Mouse (Mus musculus) intestine, embryonic 16.5 days (tissue): ENCODE results near the gene Gm2115. TPM values are rescaled to one million over a fixed set of nuclear protein-coding genes. Genes with fewer than 3 reads are reported as not detected.

Source experiments
- ATAC-seq: fragments of 200-750 bp; cut with Nextera tagmentation; 2 replicates; pipeline ENCODE4 v1.8.0; 2017; ENCODE audit warnings: moderate TSS enrichment, moderate library complexity
- H3K27ac ChIP-seq: fragments of 300-500 bp; sonication (generic); 2 replicates; pipeline ENCODE4 v1.5.1; 2014; ENCODE audit warnings: mild to moderate bottlenecking, low read length
- H3K27me3 ChIP-seq: fragments of 300-500 bp; sonication (generic); replicated peaks from 2 replicates; pipeline ENCODE4 v1.6.1; 2014; ENCODE audit warnings: low read length, control low read depth, mixed read lengths; ENCODE audit not compliant: control insufficient read depth, insufficient read depth
- H3K36me3 ChIP-seq: fragments of 300-500 bp; sonication (generic); 2 replicates; pipeline ENCODE4 v1.6.1; 2014; ENCODE audit warnings: low read length, control low read depth; ENCODE audit not compliant: control insufficient read depth, insufficient read depth
- H3K4me1 ChIP-seq: fragments of 300-500 bp; sonication (generic); 2 replicates; pipeline ENCODE4 v1.6.1; 2014; ENCODE audit warnings: low read length, control low read depth, mixed read lengths; ENCODE audit not compliant: control insufficient read depth, insufficient read depth
- H3K4me2 ChIP-seq: fragments of 300-500 bp; sonication (generic); 2 replicates; pipeline ENCODE4 v1.6.1; 2014; ENCODE audit warnings: low read depth, low read length, control low read depth
- H3K4me3 ChIP-seq: fragments of 300-500 bp; sonication (generic); 2 replicates; pipeline ENCODE4 v1.5.1; 2014; ENCODE audit warnings: mild to moderate bottlenecking, low read length
- H3K9ac ChIP-seq: fragments of 300-500 bp; sonication (generic); 2 replicates; pipeline ENCODE4 v1.6.1; 2014; ENCODE audit warnings: low read depth, low read length
- H3K9me3 ChIP-seq: fragments of 300-500 bp; sonication (generic); 2 replicates; pipeline ENCODE4 v1.6.1; 2016; ENCODE audit warnings: low read length, control low read depth; ENCODE audit not compliant: control insufficient read depth
- WGBS: fragments of 180-500 bp; shearing (Covaris S2); extraction: QIAGEN DNeasy Blood & Tissue Kit; methylation state at CpG from one replicate; pipeline ENCODE4 v1.1.7; 2014; 5-methylcytosine and 5-hydroxymethylcytosine counted together
- polyA plus RNA-seq: library from polyadenylated mRNA; unstranded; fragments of >200 nt; fragmentation: Nextera tagmentation; extraction: Ambion mirVana; gene quantifications from 2 replicates; pipeline ENCODE4 v1.2.1, GENCODE M21; 2015

Gm2115 gene
- polyA plus RNA-seq, 1 experiment from 2014 or later = 1.4 TPM

DNA sequence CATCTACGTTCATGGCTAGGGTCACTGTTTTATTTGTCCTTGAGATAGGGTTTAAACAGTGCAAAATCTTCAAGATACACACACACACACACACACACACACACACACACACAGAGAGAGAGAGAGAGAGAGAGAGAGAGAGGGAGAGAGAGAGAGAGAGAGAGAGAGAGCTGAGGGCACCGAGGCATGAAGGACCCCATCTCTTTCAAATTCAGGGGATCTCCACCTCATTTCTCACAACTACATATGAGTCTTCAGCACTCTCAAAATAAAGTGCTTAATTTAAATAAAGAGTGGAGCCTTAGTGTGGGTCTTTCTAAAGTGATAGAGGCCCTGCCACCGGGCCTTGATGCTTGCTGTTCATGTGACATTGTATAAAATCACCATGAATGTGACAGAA is 67.2 kb downstream of the Gm2115 start:
- WGBS = 82% methylated on average over 3 of the region's 3 CpGs
- no peak for ATAC-seq

DNA sequence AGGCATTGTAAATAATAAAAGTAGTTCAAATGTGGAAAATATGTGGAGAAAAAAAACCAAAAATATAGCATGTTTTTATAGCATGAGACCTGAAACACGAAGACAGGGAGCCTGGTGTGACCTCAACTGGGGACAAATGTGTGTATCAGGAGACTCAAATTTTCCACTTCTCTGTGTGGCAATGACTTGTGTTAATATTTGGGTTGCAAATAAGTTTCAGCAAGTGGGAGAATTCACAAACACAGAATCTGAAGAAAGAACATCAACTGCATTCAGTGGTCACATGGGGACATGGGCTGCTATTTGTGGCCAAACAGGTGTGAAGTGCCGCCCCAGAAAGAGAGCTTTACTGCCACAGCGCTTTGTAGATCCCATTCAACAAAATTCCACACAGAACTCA is 67.9 kb downstream of the Gm2115 start:
- no peak overlapping the region for H3K4me3 ChIP-seq
- no peak overlapping the region for H3K9ac ChIP-seq
- no peak overlapping the region for H3K4me2 ChIP-seq
- no peaks in the 10 kb centered on the region for H3K4me1 ChIP-seq
- no peaks in the 10 kb centered on the region for H3K36me3 ChIP-seq
- no peak for ATAC-seq
- 90% methylated on average over 3 of the region's 3 CpGs for WGBS
- no peak overlapping the region for H3K27ac ChIP-seq
- H3K27me3 ChIP-seq = no peaks in the 10 kb centered on the region
- no peaks in the 10 kb centered on the region for H3K9me3 ChIP-seq

More for the DNA sequence above, 67.2 kb downstream of the Gm2115 start:
- no peak overlapping the region for H3K4me3 ChIP-seq
- no peak overlapping the region for H3K27ac ChIP-seq
- H3K9ac ChIP-seq = no peak overlapping the region
- no peaks in the 10 kb centered on the region for H3K9me3 ChIP-seq
- no peaks in the 10 kb centered on the region for H3K4me1 ChIP-seq
- no peaks in the 10 kb centered on the region for H3K36me3 ChIP-seq
- no peak overlapping the region for H3K4me2 ChIP-seq
- no peaks in the 10 kb centered on the region for H3K27me3 ChIP-seq

DNA sequence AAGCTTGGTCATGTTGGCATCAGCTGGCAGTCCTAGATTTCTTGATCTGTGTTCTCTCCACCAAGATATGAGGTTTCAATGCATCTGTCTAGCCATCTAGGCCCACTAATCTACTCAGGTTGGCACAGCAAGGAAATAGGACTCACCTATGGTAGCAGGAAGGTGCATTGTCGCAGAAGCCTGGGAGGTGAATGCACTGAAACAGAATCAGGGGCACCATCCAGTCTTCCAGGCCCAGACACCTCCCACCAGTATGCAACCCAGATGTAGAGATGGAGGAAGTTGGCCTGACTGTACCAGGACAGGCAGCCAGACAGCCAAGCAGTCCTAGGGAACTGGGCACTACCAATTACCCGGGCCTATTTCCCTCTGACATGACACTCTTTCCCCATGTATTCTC is 71.9 kb downstream of the Gm2115 start:
- no peak overlapping the region for H3K9ac ChIP-seq
- H3K4me1 ChIP-seq = 0 out of 2 replicates have a peak, but pooled peaks cover 7% of the 10 kb centered on the region
- WGBS = 84% methylated on average over 2 of the region's 2 CpGs
- no peaks in the 10 kb centered on the region for H3K27me3 ChIP-seq
- H3K27ac ChIP-seq = no peak overlapping the region
- H3K9me3 ChIP-seq = no peaks in the 10 kb centered on the region
- H3K36me3 ChIP-seq = no peaks in the 10 kb centered on the region
- H3K4me3 ChIP-seq = no peak overlapping the region
- no peak overlapping the region for H3K4me2 ChIP-seq
- ATAC-seq = no peak

DNA sequence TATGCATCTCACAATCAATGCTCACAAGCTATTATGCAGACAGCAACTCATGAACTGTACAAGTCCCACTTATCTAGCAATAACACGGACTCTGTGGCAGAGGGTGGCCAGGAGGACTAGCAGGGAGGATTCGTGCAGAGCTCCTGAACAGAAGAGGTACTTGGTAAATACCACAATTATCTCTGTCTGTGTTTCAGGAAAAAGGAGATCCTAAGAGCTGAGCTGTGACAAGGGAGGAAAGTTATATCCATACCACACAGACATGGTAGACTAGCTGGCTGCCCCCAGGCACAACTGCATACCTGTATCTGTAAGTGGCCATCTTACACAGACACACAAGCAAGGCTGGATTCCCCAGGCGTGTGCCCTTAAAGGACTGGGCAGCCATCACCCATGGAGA is 72.6 kb downstream of the Gm2115 start:
- H3K4me2 ChIP-seq = no peak overlapping the region
- no peak overlapping the region for H3K9ac ChIP-seq
- ATAC-seq = no peak
- WGBS = 84% methylated on average over 3 of the region's 3 CpGs
- H3K4me3 ChIP-seq = no peak overlapping the region
- H3K4me1 ChIP-seq = 0 out of 2 replicates have a peak, but pooled peaks cover 7% of the 10 kb centered on the region
- H3K36me3 ChIP-seq = no peaks in the 10 kb centered on the region
- H3K27ac ChIP-seq = no peak overlapping the region
- no peaks in the 10 kb centered on the region for H3K27me3 ChIP-seq
- no peaks in the 10 kb centered on the region for H3K9me3 ChIP-seq

DNA sequence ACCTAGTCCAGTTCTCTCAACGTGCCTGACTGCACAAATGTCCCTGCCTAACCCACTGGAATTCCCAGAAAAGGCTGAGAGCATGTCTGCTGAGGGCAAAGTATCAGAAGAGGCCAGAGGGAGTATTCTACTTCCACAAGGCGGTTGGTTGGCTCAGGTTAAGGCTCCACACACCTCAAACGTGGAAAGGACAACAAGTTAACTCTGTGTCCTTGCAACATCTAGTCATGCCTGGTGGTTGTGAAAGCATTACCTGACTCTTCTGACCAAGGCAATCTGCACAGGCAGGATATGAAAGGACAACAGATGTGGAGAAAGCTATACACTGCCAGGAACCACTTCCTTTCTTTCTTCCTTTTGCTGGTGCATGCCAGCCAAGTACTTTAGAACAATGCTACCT is 75.7 kb downstream of the Gm2115 start:
- no peaks in the 10 kb centered on the region for H3K9me3 ChIP-seq
- 0 out of 2 replicates have a peak, but pooled peaks cover 7% of the 10 kb centered on the region for H3K4me1 ChIP-seq
- WGBS = 55% methylated on average over 3 of the region's 3 CpGs
- H3K27me3 ChIP-seq = no peaks in the 10 kb centered on the region
- H3K36me3 ChIP-seq = no peaks in the 10 kb centered on the region
- peak; percentile 62 for ATAC-seq
- no peak overlapping the region for H3K4me3 ChIP-seq
- H3K9ac ChIP-seq = no peak overlapping the region
- peak overlapping the region; percentile 96; the same call in 1 of the 2 replicates for H3K4me2 ChIP-seq
- peak overlapping the region; percentile 3; the same call in 1 of the 2 replicates for H3K27ac ChIP-seq

DNA sequence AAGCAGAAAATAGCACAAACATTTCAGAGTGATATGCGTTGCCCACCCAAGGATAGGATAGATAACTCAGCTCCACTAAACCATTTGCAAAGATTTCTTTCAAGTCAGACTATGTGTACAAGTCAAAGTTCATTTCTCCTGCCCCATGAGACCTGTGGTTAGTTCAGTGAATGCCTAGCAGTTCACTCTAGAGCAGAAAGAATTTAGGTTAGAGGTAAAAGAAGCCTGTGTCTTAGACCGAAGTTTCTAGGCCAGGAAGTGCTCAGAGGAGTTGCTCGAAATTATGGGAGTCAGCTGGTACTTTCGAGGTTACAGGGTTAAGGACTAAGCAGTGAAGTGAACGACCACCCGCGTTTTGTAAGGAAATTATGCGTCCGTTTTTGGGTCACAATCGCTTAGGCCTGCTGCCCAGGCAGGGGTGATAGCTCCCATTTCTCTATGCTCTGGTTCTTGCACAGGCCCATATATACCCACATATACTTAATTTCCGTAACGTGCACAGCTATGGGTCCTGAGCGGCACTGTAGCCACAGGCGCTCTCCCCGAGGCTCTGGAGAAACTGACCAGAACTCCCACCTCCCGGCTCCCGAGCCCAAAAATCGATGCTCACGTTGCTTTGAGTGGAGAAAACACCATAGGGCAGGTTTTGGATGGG is 76.4 kb downstream of the Gm2115 start:
- Histone ChIP-seq H3K9ac (peak overlapping the region; percentile 62), H3K27ac (peak overlapping the region; percentile 3; the same call in 1 of the 2 replicates), H3K4me1 (0 out of 2 replicates have a peak, but pooled peaks cover 7% of the 10 kb centered on the region), H3K36me3 (no peaks in the 10 kb centered on the region), H3K4me3 (peak overlapping the region; percentile 67), H3K27me3 (no peaks in the 10 kb centered on the region), H3K9me3 (no peaks in the 10 kb centered on the region), H3K4me2 (peak overlapping the region; percentile 96)
- ATAC-seq = peak; percentile 37
- 9% methylated on average over 19 of the region's 19 CpGs for WGBS

DNA sequence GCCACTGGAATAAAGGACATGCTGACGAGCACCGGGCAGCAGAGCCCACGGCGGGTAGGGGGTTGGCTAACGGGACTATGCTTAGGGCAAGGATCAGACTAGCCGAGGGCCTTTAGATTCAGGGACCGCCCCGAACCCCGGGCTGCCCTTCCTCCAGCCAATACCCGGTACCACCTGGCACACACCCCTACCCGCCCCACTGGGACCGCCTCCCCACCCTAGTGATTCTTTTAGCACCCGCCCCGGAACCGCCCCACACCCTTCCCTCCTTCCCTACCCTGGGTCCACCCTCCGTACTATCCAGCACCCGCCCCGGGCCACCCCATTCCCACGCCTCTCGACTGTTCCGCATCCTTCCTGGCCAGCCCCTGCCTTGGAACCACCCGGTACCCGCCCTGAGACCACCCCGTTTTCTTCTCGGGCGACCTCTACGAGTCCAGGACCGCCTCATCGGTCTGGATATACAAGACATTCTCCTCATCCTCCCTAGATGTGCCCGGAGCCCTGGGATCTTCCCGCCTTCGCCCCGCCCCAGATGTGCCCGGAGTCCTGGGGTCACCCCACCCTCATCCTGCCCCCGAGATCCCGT is 77.0 kb downstream of the Gm2115 start:
- H3K9me3 ChIP-seq = no peaks in the 10 kb centered on the region
- H3K4me2 ChIP-seq = peak overlapping the region; percentile 96
- H3K4me3 ChIP-seq = peak overlapping the region; percentile 67
- 1% methylated on average over 35 of the region's 36 CpGs for WGBS
- H3K27ac ChIP-seq = no peak overlapping the region
- H3K27me3 ChIP-seq = no peaks in the 10 kb centered on the region
- peak; percentile 92 for ATAC-seq
- 0 out of 2 replicates have a peak, but pooled peaks cover 7% of the 10 kb centered on the region for H3K4me1 ChIP-seq
- H3K36me3 ChIP-seq = no peaks in the 10 kb centered on the region
- peak overlapping the region; percentile 62 for H3K9ac ChIP-seq

DNA sequence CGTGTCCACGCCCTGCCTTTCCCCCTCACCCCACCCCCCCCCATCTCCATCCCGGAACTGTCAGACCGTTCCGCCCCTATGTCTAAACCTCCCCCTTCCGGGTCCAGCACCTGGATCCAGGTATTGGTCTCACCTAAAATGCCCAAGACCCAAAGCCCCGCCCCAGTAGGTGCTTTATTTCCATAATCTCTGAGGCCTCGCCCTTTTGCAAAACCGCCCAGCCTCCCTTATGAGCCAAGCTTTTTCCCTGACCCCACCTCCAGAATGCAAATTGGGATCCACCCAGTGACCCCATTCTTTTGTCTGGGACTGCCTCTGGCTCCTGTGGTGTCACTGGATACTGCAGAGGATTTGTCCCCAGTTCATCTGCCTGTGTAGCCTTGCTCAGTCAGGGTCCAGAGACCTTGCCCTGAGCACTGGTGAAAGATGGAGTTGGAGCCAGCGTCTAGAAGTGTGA is 77.6 kb downstream of the Gm2115 start, which contains the start of gene Fah:
Gene Fah, minus strand, starts transcription at position 430 of the 457 bp plus-strand sequence.
- no peak; the same call in 1 of the 2 replicates for ATAC-seq
- H3K27ac ChIP-seq = no peak within 1 kb of the TSS
- 4% methylated on average over 10 of the region's 10 CpGs for WGBS
- H3K9ac ChIP-seq = peak within 1 kb of the TSS; percentile 62
- no peaks in the 10 kb centered on the region for H3K36me3 ChIP-seq
- no peaks in the 10 kb centered on the region for H3K9me3 ChIP-seq
- no peaks in the 10 kb centered on the region for H3K27me3 ChIP-seq
- peak within 1 kb of the TSS; percentile 67 for H3K4me3 ChIP-seq
- 0 out of 2 replicates have a peak, but pooled peaks cover 7% of the 10 kb centered on the region for H3K4me1 ChIP-seq
- peak within 1 kb of the TSS; percentile 96 for H3K4me2 ChIP-seq

DNA sequence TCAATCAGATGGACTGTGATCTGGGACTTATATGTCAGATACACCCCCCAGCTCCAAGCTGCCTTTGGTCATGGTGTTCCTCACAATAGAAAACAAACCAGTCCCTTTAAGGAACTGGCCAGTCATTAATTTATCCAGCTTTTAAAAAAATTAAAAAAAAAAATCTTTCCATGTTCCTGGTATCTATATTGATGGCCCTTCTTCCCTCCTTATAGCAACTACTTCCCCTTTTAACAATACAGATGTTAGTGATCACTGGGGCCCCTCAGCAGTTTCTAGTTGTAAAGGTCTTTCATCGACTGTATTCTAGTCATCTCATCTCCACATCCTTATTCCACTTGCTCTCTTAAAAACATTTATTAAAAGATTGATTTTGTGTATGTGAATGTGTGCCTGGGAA is 82.9 kb downstream of the Gm2115 start:
- H3K9ac ChIP-seq = no peak overlapping the region
- ATAC-seq = no peak
- no peaks in the 10 kb centered on the region for H3K27me3 ChIP-seq
- no peak overlapping the region for H3K27ac ChIP-seq
- no peak overlapping the region for H3K4me2 ChIP-seq
- H3K36me3 ChIP-seq = no peaks in the 10 kb centered on the region
- 84% methylated on average over 1 of the region's 1 CpGs for WGBS
- H3K4me3 ChIP-seq = no peak overlapping the region
- no peaks in the 10 kb centered on the region for H3K4me1 ChIP-seq
- no peaks in the 10 kb centered on the region for H3K9me3 ChIP-seq
